Mouse (Mus musculus) layer of hippocampus, adult 8-10 months (tissue): ENCODE measurements around the gene Lif. TPM values are rescaled to one million over a fixed set of nuclear protein-coding genes. Genes with fewer than 3 reads are reported as not detected.

Experiments used
- total RNA-seq, 4 experiments: library from RNA; stranded (reverse); gene quantifications; 2 replicates each; pipeline ENCODE4 v1.2.4; 2022

Gene Lif
- total RNA-seq, 4 experiments from 2014 or later, result 0.71 to 2.8 (median 1.6) TPM

Other genes with a start within 250 kb of the Lif start
- under 1 TPM; 0.25 to 0.76 (median 0.52) TPM for gene Sec14l4, start 226.1 kb upstream of the Lif start, total RNA-seq
- 1 to 10 TPM; 1.4 to 2.9 (median 1.9) TPM for gene Sec14l3, start 192.7 kb upstream of the Lif start, total RNA-seq
- 100 to 1,000 TPM in 2 of 4 experiments, 10 to 100 TPM in 2; 93.7 to 108 (median 102) TPM for gene Mtfp1, start 162.1 kb upstream of the Lif start, total RNA-seq
- gene Sec14l2, start 134.1 kb upstream of the Lif start, total RNA-seq, result 10 to 100 TPM; 52.3 to 62.7 (median 57.1) TPM
- 10 to 100 TPM; 32.4 to 36.4 (median 35.0) TPM for gene Rnf215, start 122.4 kb upstream of the Lif start, total RNA-seq
- 10 to 100 TPM; 13.8 to 18.5 (median 15.4) TPM for gene Ccdc157, start 97.3 kb upstream of the Lif start, total RNA-seq
- gene Sf3a1, start 97.2 kb upstream of the Lif start, total RNA-seq, result 10 to 100 TPM; 57.6 to 66.7 (median 63.6) TPM
- 10 to 100 TPM; 26.7 to 31.7 (median 28.8) TPM for gene Tbc1d10a, start 70.8 kb upstream of the Lif start, total RNA-seq
- gene Castor1, start 39.3 kb upstream of the Lif start, total RNA-seq, result 1 to 10 TPM; 3.1 to 5.8 (median 4.9) TPM
- gene Osm, start 21.1 kb upstream of the Lif start, total RNA-seq, result under 1 TPM in 2 of 4 experiments, not detected in 2; 0.65 to 0.93 TPM
- gene Hormad2, start 183.5 kb downstream of the Lif start, total RNA-seq, result under 1 TPM in 2 of 4 experiments, not detected in 2; 0.23 to 0.65 TPM